Mouse (Mus musculus) intestine, postnatal 0 days (tissue): ENCODE results near the gene Hltf. TPM values are rescaled to one million over a fixed set of nuclear protein-coding genes. Genes with fewer than 3 reads are reported as not detected.
"Not testable (repeated sequence)": the region's sequence is repeated elsewhere in the genome, so short reads cannot be mapped to it uniquely, and the experiment has no call there.

Source experiments
- ATAC-seq: fragments of 200-750 bp; cut with Nextera tagmentation; 2 replicates; pipeline ENCODE4 v1.8.0; 2017; ENCODE audit warnings: mild to moderate bottlenecking, moderate TSS enrichment, moderate library complexity
- H3K27ac ChIP-seq: fragments of 300-500 bp; sonication (generic); 2 replicates; pipeline ENCODE4 v1.5.1; 2014; ENCODE audit warnings: mild to moderate bottlenecking, low read depth, low read length, moderate library complexity
- H3K27me3 ChIP-seq: fragments of 300-500 bp; sonication (generic); replicated peaks from 2 replicates; pipeline ENCODE4 v1.6.1; 2014; ENCODE audit warnings: low read length, mixed read lengths; ENCODE audit not compliant: control insufficient read depth, insufficient read depth
- H3K36me3 ChIP-seq: fragments of 300-500 bp; sonication (generic); 2 replicates; pipeline ENCODE4 v1.6.1; 2014; ENCODE audit warnings: mild to moderate bottlenecking, moderate library complexity; ENCODE audit not compliant: control insufficient read depth, insufficient read depth
- H3K4me1 ChIP-seq: fragments of 300-500 bp; sonication (generic); replicated peaks from 2 replicates; pipeline ENCODE4 v1.6.1; 2014; ENCODE audit warnings: antibody characterized with exemption, low read length, mixed read lengths; ENCODE audit not compliant: control insufficient read depth, insufficient read depth
- H3K4me2 ChIP-seq: fragments of 300-500 bp; sonication (generic); replicated peaks from 2 replicates; pipeline ENCODE4 v1.6.1; 2014; ENCODE audit warnings: low read depth, mild to moderate bottlenecking, moderate library complexity
- H3K4me3 ChIP-seq: fragments of 300-500 bp; sonication (generic); 2 replicates; pipeline ENCODE4 v1.5.1; 2014; ENCODE audit warnings: low read depth, low read length
- H3K9ac ChIP-seq: fragments of 300-500 bp; sonication (generic); 2 replicates; pipeline ENCODE4 v1.6.1; 2014; ENCODE audit warnings: mild to moderate bottlenecking, low read depth, low read length
- H3K9me3 ChIP-seq: fragments of 300-500 bp; sonication (generic); 2 replicates; pipeline ENCODE4 v1.6.1; 2016; ENCODE audit warnings: mixed run types; ENCODE audit not compliant: control insufficient read depth
- CTCF ChIP-seq: sonication (generic); IDR thresholded peaks from 2 replicates; pipeline ENCODE4 v1.5.1; 2016; ENCODE audit warnings: low read depth, mild to moderate bottlenecking, control low read depth, antibody characterized with exemption, moderate library complexity
- WGBS: fragments of 180-500 bp; shearing (Covaris S2); extraction: QIAGEN DNeasy Blood & Tissue Kit; methylation state at CpG from one replicate; pipeline ENCODE4 v1.1.7; 2014; 5-methylcytosine and 5-hydroxymethylcytosine counted together
- polyA plus RNA-seq: library from polyadenylated mRNA; unstranded; fragments of >200 nt; fragmentation: Nextera tagmentation; extraction: Ambion mirVana; gene quantifications from 2 replicates; pipeline ENCODE4 v1.2.1, GENCODE M21; 2015

The Hltf gene
- 9.6 and 11.1 TPM in 2 replicates for polyA plus RNA-seq

DNA sequence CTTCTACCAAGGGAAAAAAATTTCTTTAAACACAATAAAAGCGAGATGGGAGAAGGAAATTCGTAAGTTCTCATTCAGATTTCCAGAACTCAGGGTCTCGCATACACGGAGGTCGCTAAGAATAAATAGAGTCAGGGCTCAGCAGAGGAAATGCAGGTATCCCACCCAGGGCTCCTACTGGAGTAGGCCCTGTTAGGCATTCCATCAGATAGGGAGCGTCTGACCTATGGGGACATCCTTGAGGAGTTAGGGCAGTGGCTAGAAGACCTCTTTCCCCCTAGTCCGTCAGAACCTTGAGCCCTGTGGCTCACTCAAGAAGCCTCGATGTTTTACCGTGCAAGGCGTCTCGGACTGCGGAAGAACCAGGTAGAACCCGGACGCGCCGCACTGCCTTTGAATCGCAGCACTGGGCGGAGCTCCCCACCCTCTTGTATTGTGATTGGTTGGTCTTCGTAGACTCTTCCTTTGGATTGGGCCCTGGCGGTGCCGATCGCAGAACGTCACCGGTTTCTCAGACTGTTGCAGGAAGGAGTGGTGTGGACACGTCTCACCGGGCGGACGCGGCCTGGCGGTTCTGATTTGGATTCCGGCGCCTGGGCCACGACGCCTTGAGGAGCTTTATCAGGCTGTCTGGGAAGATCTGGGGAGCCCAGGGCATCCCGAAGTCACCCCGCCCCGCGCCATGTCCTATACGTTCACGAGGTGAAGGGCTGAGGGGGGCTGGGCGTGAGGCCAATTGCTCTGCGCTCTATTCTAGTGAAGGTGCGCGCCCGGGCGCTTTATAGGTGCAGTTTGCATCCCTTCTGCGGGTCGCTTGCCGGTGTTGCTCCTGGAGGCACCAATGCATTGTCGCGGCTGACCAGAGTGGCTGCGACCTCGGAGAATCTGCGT, at the start of gene Hltf:
Hltf (plus strand) TSS at position 506 of the 891 bp plus-strand sequence.
- peak within 1 kb of the TSS; percentile 81 for H3K4me3 ChIP-seq
- peak within 1 kb of the TSS; percentile 78 for H3K9ac ChIP-seq
- H3K36me3 ChIP-seq: peaks cover 5% of the 10 kb centered on the region; the same call in 1 of the 2 replicates
- no peaks in the 10 kb centered on the region for H3K27me3 ChIP-seq
- peak within 1 kb of the TSS; percentile 77; the same call in 1 of the 2 replicates for H3K27ac ChIP-seq
- WGBS: under 1% methylated on average over 51 of the region's 54 CpGs
- no peaks in the 10 kb centered on the region for H3K9me3 ChIP-seq
- 0 out of 2 replicates have a peak, but pooled peaks have one; percentile 1 for TF ChIP-seq CTCF
- no peaks in the 10 kb centered on the region for H3K4me1 ChIP-seq
- peak; percentile 100 for ATAC-seq
- peak within 1 kb of the TSS; percentile 76 for H3K4me2 ChIP-seq

GRCm38 (mm10) chr3:20010464-20010863, 47.1 kb upstream of the Hltf start:
- Histone ChIP-seq H3K4me3 (no peak overlapping the region), H3K36me3 (peaks cover 14% of the 10 kb centered on the region), H3K4me1 (no peaks in the 10 kb centered on the region), H3K27me3 (no peaks in the 10 kb centered on the region), H3K9me3 (no peaks in the 10 kb centered on the region), H3K4me2 (no peak overlapping the region), H3K9ac (no peak overlapping the region), H3K27ac (no peak overlapping the region)
- WGBS: 88% methylated on average over 9 of the region's 9 CpGs
- TF ChIP-seq CTCF: no peak
- no peak for ATAC-seq

DNA sequence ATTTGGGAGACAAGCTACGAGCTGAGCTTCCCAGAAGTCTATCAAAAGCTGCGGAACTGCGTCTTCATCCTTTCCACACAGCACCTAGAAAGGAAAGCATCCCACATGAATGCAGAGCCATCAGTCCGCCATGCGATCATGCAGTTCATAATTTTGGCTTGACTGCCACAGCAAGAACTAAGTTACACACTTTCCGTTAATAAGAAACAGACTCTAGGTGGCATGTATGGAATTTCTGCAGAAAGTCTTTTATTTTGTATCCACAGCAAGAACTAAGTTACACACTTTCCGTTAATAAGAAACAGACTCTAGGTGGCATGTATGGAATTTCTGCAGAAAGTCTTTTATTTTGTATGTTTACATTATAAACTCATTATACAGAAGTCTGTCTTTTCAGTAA, 46.7 kb upstream of the Hltf start:
- H3K9ac ChIP-seq, H3K4me1 ChIP-seq, H3K4me2 ChIP-seq, H3K27me3 ChIP-seq, ATAC-seq, H3K9me3 ChIP-seq, H3K27ac ChIP-seq, H3K4me3 ChIP-seq: not testable (repeated sequence)
- WGBS: 82% methylated on average over 7 of the region's 7 CpGs
- peaks cover 19% of the 10 kb centered on the region for H3K36me3 ChIP-seq

GRCm38 (mm10) chr3:20014454-20014853, 43.2 kb upstream of the Hltf start:
- H3K36me3 ChIP-seq: peaks cover 38% of the 10 kb centered on the region
- no peak for TF ChIP-seq CTCF

GRCm38 (mm10) chr3:20018076-20018475, 39.5 kb upstream of the Hltf start:
- ATAC-seq: no peak
- no peak for TF ChIP-seq CTCF
- H3K27ac ChIP-seq: no peak overlapping the region
- H3K9me3 ChIP-seq: no peaks in the 10 kb centered on the region
- H3K4me2 ChIP-seq: no peak overlapping the region
- H3K4me1 ChIP-seq: no peaks in the 10 kb centered on the region
- no peak overlapping the region for H3K9ac ChIP-seq
- WGBS: 70% methylated on average over 8 of the region's 8 CpGs
- no peaks in the 10 kb centered on the region for H3K27me3 ChIP-seq
- H3K4me3 ChIP-seq: no peak overlapping the region
- H3K36me3 ChIP-seq: peaks cover 39% of the 10 kb centered on the region

More at GRCm38 (mm10) chr3:20014454-20014853, 43.2 kb upstream of the Hltf start:
- no peaks in the 10 kb centered on the region for H3K27me3 ChIP-seq
- no peak overlapping the region for H3K27ac ChIP-seq
- H3K4me2 ChIP-seq: no peak overlapping the region
- H3K9me3 ChIP-seq: no peaks in the 10 kb centered on the region
- ATAC-seq: no peak
- H3K9ac ChIP-seq: no peak overlapping the region
- H3K4me1 ChIP-seq: no peaks in the 10 kb centered on the region
- WGBS: 93% methylated on average over 2 of the region's 2 CpGs
- H3K4me3 ChIP-seq: no peak overlapping the region

GRCm38 (mm10) chr3:20023832-20024231, 33.8 kb upstream of the Hltf start:
- H3K27ac ChIP-seq: no peak overlapping the region
- H3K4me1 ChIP-seq: no peaks in the 10 kb centered on the region
- 40% methylated on average over 1 of the region's 1 CpGs for WGBS
- no peak overlapping the region for H3K4me3 ChIP-seq
- H3K9ac ChIP-seq: no peak overlapping the region
- ATAC-seq: no peak
- no peak for TF ChIP-seq CTCF
- H3K27me3 ChIP-seq: no peaks in the 10 kb centered on the region
- peaks cover 49% of the 10 kb centered on the region for H3K36me3 ChIP-seq
- no peak overlapping the region for H3K4me2 ChIP-seq
- no peaks in the 10 kb centered on the region for H3K9me3 ChIP-seq
